ENCODE assay signal across 23 mouse cellular contexts in the genomic region with DNA sequence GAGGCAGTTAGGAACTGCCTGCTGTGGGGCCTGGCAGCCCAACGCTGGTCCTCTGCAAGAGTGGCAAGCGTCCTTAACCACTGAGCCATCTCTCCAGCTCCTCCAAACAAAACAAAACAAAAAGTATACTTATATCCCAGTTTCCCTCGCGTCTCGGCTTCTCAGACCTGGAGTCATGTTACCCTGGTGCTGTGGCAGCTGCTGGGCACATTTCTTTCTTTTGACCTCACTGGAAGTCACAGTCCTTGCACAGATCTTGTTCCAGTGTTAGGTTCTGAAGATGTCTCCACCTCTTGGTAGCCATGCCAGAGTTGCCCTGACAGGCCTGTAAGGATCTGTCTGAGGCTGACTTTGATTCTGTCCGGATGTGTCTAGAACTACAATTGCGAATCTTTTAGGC. TPM values are rescaled to one million over a fixed set of nuclear protein-coding genes. Genes with fewer than 3 reads are reported as not detected.
A peak's percentile ranks its signal among the peaks of the same experiment; 100 is the strongest.
DNase-seq lines count a peak whose midpoint lies in the region; ATAC-seq and TF ChIP-seq lines count a peak whose summit lies in the region.
"Had no signal": no experiment of that assay in that cellular context is flagged by ENCODE, and none has a peak within 500 bp of the region (broad histone marks: within the 10 kb centered on the region; RNA-seq: fewer than 3 reads in every experiment).

No protein-coding gene starts in this region.

- H3K27ac ChIP-seq in gastrocnemius, adult 2 months = peak overlapping the region; percentile 90
- 0 out of 2 replicates have a peak overlapping the region, but pooled peaks have one; percentile 5 for H3K27ac ChIP-seq in limb, embryonic 10.5 days
- H3K27ac ChIP-seq in liver, embryonic 14.5 days = peak overlapping the region; percentile 6
- H3K27ac ChIP-seq: embryonic facial prominence, embryonic 13.5 days; forebrain, embryonic 10.5 days; hindbrain, embryonic 10.5 days; hindbrain, embryonic 15.5 days had no signal

- H3K27me3 ChIP-seq in limb, embryonic 10.5 days (ENCODE audit: low read depth, poor library complexity, severe bottlenecking) = peaks cover 5% of the 10 kb centered on the region; the same call in 1 of the 2 replicates
- no peaks in the 10 kb centered on the region for H3K27me3 ChIP-seq in liver, embryonic 14.5 days (ENCODE audit: control insufficient read depth, insufficient read depth, low read length)
- H3K27me3 ChIP-seq in myocyte (ENCODE audit: control insufficient read depth, insufficient read depth, insufficient read length) = no peaks in the 10 kb centered on the region
- H3K27me3 ChIP-seq: embryonic facial prominence, embryonic 13.5 days; hindbrain, embryonic 15.5 days had no signal

- no peak overlapping the region for H3K4me3 ChIP-seq in gastrocnemius, adult 2 months
- no peak overlapping the region for H3K4me3 ChIP-seq in limb, embryonic 10.5 days
- peak overlapping the region; percentile 51 to 77 for H3K4me3 ChIP-seq in liver, embryonic 14.5 days (ENCODE audit: insufficient read depth in 1 of 2, low read depth in 2 of 2, low read length in 2 of 2)
- H3K4me3 ChIP-seq in myocyte = no peak overlapping the region
- H3K4me3 ChIP-seq in lung, adult 2 months (replicated peaks; ENCODE audit: extremely low read depth, low read depth, low read length) = no peak overlapping the region
- H3K4me3 ChIP-seq: embryonic facial prominence, embryonic 13.5 days; forebrain, embryonic 10.5 days; heart, embryonic 12.5 days; hindbrain, embryonic 10.5 days; hindbrain, embryonic 15.5 days had no signal

- no peak for ATAC-seq in liver, embryonic 14.5 days (ENCODE audit: insufficient read depth)
- ATAC-seq: forebrain, embryonic 14.5 days had no signal

- H3K36me3 ChIP-seq in limb, embryonic 10.5 days = no peaks in the 10 kb centered on the region
- H3K36me3 ChIP-seq in liver, embryonic 14.5 days (replicated peaks; ENCODE audit: control insufficient read depth, insufficient read depth, low read depth) = peaks cover 72% of the 10 kb centered on the region
- H3K36me3 ChIP-seq in myocyte (ENCODE audit: control insufficient read depth, insufficient read depth) = no peaks in the 10 kb centered on the region
- H3K36me3 ChIP-seq: embryonic facial prominence, embryonic 13.5 days; forebrain, embryonic 10.5 days; heart, embryonic 12.5 days; hindbrain, embryonic 10.5 days; hindbrain, embryonic 15.5 days had no signal

- no peaks in the 10 kb centered on the region for H3K79me2 ChIP-seq in myocyte (ENCODE audit: control insufficient read depth, insufficient read depth)

- WGBS in limb, embryonic 10.5 days = 76% methylated on average over 7 of the region's 7 CpGs
- WGBS in liver, embryonic 14.5 days (ENCODE audit: insufficient replicate concordance) = 86% methylated on average over 7 of the region's 7 CpGs
- 77% methylated on average over 7 of the region's 7 CpGs for WGBS in lung, adult 2 months

- no peak overlapping the region for H3ac ChIP-seq in myocyte (ENCODE audit: control insufficient read depth, insufficient read length)

- intact Hi-C loops in gastrocnemius, adult 2 months (cut with DNase I) = no loop called here

- no peak for TF ChIP-seq CTCF in gastrocnemius, adult 2 months (IDR thresholded peaks at IDR 0.05)
- no peak for TF ChIP-seq CTCF in liver, embryonic 14.5 days (IDR thresholded peaks at IDR 0.05; ENCODE audit: low read depth)
- TF ChIP-seq CTCF in lung, adult 2 months (IDR thresholded peaks at IDR 0.05; ENCODE audit: insufficient read depth, low read length) = no peak

- H3K9ac ChIP-seq in liver, embryonic 14.5 days (replicated peaks) = peak overlapping the region; percentile 51
- H3K9ac ChIP-seq: embryonic facial prominence, embryonic 13.5 days; heart, embryonic 12.5 days; hindbrain, embryonic 15.5 days had no signal

- TF ChIP-seq POLR2A in myocyte (IDR thresholded peaks at IDR 0.05; ENCODE audit: insufficient read length, low read depth) = no peak
- TF ChIP-seq POLR2A in lung, adult 2 months (IDR thresholded peaks at IDR 0.05; ENCODE audit: borderline replicate concordance, extremely low read depth, low read depth, low read length) = no peak

- no peak for TF ChIP-seq EP300 in liver, embryonic 14.5 days (IDR thresholded peaks at IDR 0.05; ENCODE audit: low read depth)

- H3K9me3 ChIP-seq in limb, embryonic 10.5 days (replicated peaks) = no peaks in the 10 kb centered on the region
- no peaks in the 10 kb centered on the region for H3K9me3 ChIP-seq in liver, embryonic 14.5 days (ENCODE audit: control insufficient read depth, low read length)
- H3K9me3 ChIP-seq: forebrain, embryonic 10.5 days; heart, embryonic 12.5 days; hindbrain, embryonic 10.5 days; hindbrain, embryonic 15.5 days had no signal

- no peak for DNase-seq in gastrocnemius, adult 2 months
- DNase-seq in gastrocnemius, postnatal 10 days = no peak
- no peak for DNase-seq in limb, embryonic 10.5 days (ENCODE audit: low spot score)
- no peak for DNase-seq in liver, embryonic 14.5 days (ENCODE audit: low read depth in 3 of 3, low spot score in 3 of 3)
- DNase-seq in lung, adult 2 months = no peak
- DNase-seq in kidney, adult 9 months = no peak
- DNase-seq: adrenal gland, adult 2 months; adrenal gland, postnatal 25 days; cerebellum, adult 18-20 months; cerebellum, adult 9-11 months; cerebellum, postnatal 36 days; gastrocnemius, postnatal 25 days had no signal

- H3K4me1 ChIP-seq in limb, embryonic 10.5 days = peaks cover 33% of the 10 kb centered on the region
- peaks cover 36% of the 10 kb centered on the region in 2 experiments for H3K4me1 ChIP-seq in liver, embryonic 14.5 days (replicated peaks; ENCODE audit: control insufficient read depth in 2 of 2, insufficient read depth in 2 of 2, low read length in 1 of 2)
- no peaks in the 10 kb centered on the region for H3K4me1 ChIP-seq in lung, adult 2 months (ENCODE audit: control insufficient read depth, insufficient read depth, low read length)
- H3K4me1 ChIP-seq: hindbrain, embryonic 15.5 days had no signal

- peak overlapping the region; percentile 87 for H3K4me2 ChIP-seq in liver, embryonic 14.5 days (ENCODE audit: low read depth)
- peak overlapping the region; percentile 41 for H3K4me2 ChIP-seq in myocyte (ENCODE audit: low read depth)
- H3K4me2 ChIP-seq: embryonic facial prominence, embryonic 13.5 days; heart, embryonic 12.5 days; hindbrain, embryonic 15.5 days had no signal

TF ChIP-seq in myocyte, 11 proteins besides CTCF, POLR2A, EP300 and RAD21 (continues in another document):
- TF ChIP-seq SRF (IDR thresholded peaks at IDR 0.05; ENCODE audit: control insufficient read depth, insufficient read length, low read depth) = no peak
- no peak for TF ChIP-seq POLR2AphosphoS2 (IDR thresholded peaks at IDR 0.05; ENCODE audit: insufficient read length, low read depth)
- no peak for TF ChIP-seq TCF12 (IDR thresholded peaks at IDR 0.05; ENCODE audit: insufficient read depth, poor library complexity, severe bottlenecking)
- TF ChIP-seq MAX (IDR thresholded peaks at IDR 0.05; ENCODE audit: low read depth) = no peak
- TF ChIP-seq MYOD1 (IDR thresholded peaks at IDR 0.05; ENCODE audit: control insufficient read depth in 1 of 3, insufficient read length in 2 of 3, low read depth in 2 of 3) = peak; percentile 5 to 80 (median 72)
- TF ChIP-seq MYOG (IDR thresholded peaks at IDR 0.05; ENCODE audit: control insufficient read depth in 1 of 3, insufficient read depth in 1 of 3, insufficient read length in 2 of 3, low read depth in 2 of 3) = peak in 2 of 3 experiments; percentile 67
- TF ChIP-seq USF1 (IDR thresholded peaks at IDR 0.05; ENCODE audit: low read depth) = no peak
- no peak for TF ChIP-seq CEBPB (IDR thresholded peaks at IDR 0.05; ENCODE audit: insufficient read depth, poor library complexity, severe bottlenecking)

RNA-seq across cellular contexts. Expression of a gene that starts 4.2 kb away (rescaled TPM):
- total RNA-seq in gastrocnemius, adult 2 months (2021) = not detected
- total RNA-seq in gastrocnemius, postnatal 10 days (2021) = not detected
- 1.6 and 2.3 TPM in 2 replicates for polyA plus RNA-seq in limb, embryonic 10.5 days (2016; fragmentation: Nextera tagmentation; extraction: Ambion mirVana)
- polyA plus RNA-seq in liver, embryonic 14.5 days (2012; rRNA removed) = 104 and 133 TPM in 2 replicates
- 67.1 and 78.0 TPM in 2 replicates for polyA plus RNA-seq in liver, embryonic 14.5 days (2014; fragmentation: Nextera tagmentation; extraction: Ambion mirVana)
- polyA plus RNA-seq in myocyte (2012; fragmentation: generic; extraction: Trizol) = not detected
- polyA plus RNA-seq in lung, adult 2 months (2012; rRNA removed) = 0.18 and 0.33 TPM in 2 replicates
- total RNA-seq: adrenal gland, adult 2 months; adrenal gland, postnatal 25 days; ES-E14; gastrocnemius, postnatal 25 days; granulocyte monocyte progenitor cell, adult 5-6 weeks; heart, adult 8-10 months; heart, postnatal 25 days had no signal
- polyA plus RNA-seq: adrenal gland, adult 2 months; embryonic facial prominence, embryonic 13.5 days; forebrain, embryonic 14.5 days; hindbrain, embryonic 15.5 days had no signal

RNA-seq across cellular contexts. Expression of a gene that starts 7.8 kb away (rescaled TPM):
- total RNA-seq in gastrocnemius, adult 2 months (2021) = 1 to 10 TPM in 1 of 2 experiments, under 1 TPM in 1; 0.86 to 1.6 TPM
- 1 to 10 TPM; 1.2 to 3.3 TPM for total RNA-seq in gastrocnemius, postnatal 10 days (2021)
- 0.23 and 0.58 TPM in 2 replicates for polyA plus RNA-seq in limb, embryonic 10.5 days (2016; fragmentation: Nextera tagmentation; extraction: Ambion mirVana)
- 0.03 and 0.08 TPM in 2 replicates for polyA plus RNA-seq in liver, embryonic 14.5 days (2012; rRNA removed)
- 0.10 and 0.28 TPM in 2 replicates for polyA plus RNA-seq in liver, embryonic 14.5 days (2014; fragmentation: Nextera tagmentation; extraction: Ambion mirVana)
- polyA plus RNA-seq in myocyte (2012; fragmentation: generic; extraction: Trizol) = 0.35 TPM
- polyA plus RNA-seq in lung, adult 2 months (2012; rRNA removed) = 0.06 TPM in 1 of 2 replicates, not detected in the other

RNA-seq across cellular contexts. Expression of a gene that starts 7.8 kb away (rescaled TPM):
- total RNA-seq in gastrocnemius, adult 2 months (2021) = 100 to 1,000 TPM; 169 to 173 TPM
- total RNA-seq in gastrocnemius, postnatal 10 days (2021) = 10 to 100 TPM; 90.3 to 95.1 TPM
- 24.4 and 31.3 TPM in 2 replicates for polyA plus RNA-seq in limb, embryonic 10.5 days (2016; fragmentation: Nextera tagmentation; extraction: Ambion mirVana)
- 36.5 and 48.8 TPM in 2 replicates for polyA plus RNA-seq in liver, embryonic 14.5 days (2012; rRNA removed)
- 48.6 and 50.4 TPM in 2 replicates for polyA plus RNA-seq in liver, embryonic 14.5 days (2014; fragmentation: Nextera tagmentation; extraction: Ambion mirVana)
- 109 TPM for polyA plus RNA-seq in myocyte (2012; fragmentation: generic; extraction: Trizol)
- 180 and 191 TPM in 2 replicates for polyA plus RNA-seq in lung, adult 2 months (2012; rRNA removed)

RNA-seq across cellular contexts. Expression of a gene that starts 19.7 kb away (rescaled TPM):
- 1 to 10 TPM; 4.3 to 4.5 TPM for total RNA-seq in gastrocnemius, adult 2 months (2021)
- total RNA-seq in gastrocnemius, postnatal 10 days (2021) = 10 to 100 TPM; 17.2 to 20.9 TPM
- 25.1 and 28.2 TPM in 2 replicates for polyA plus RNA-seq in limb, embryonic 10.5 days (2016; fragmentation: Nextera tagmentation; extraction: Ambion mirVana)
- polyA plus RNA-seq in liver, embryonic 14.5 days (2012; rRNA removed) = 32.1 and 51.8 TPM in 2 replicates
- 40.5 and 44.1 TPM in 2 replicates for polyA plus RNA-seq in liver, embryonic 14.5 days (2014; fragmentation: Nextera tagmentation; extraction: Ambion mirVana)
- 51.9 TPM for polyA plus RNA-seq in myocyte (2012; fragmentation: generic; extraction: Trizol)
- polyA plus RNA-seq in lung, adult 2 months (2012; rRNA removed) = 55.7 and 56.0 TPM in 2 replicates

RNA-seq across cellular contexts. Expression of a gene that starts 19.8 kb away (rescaled TPM):
- total RNA-seq in gastrocnemius, adult 2 months (2021) = 1 to 10 TPM; 1.0 TPM
- 1 to 10 TPM; 1.2 to 1.7 TPM for total RNA-seq in gastrocnemius, postnatal 10 days (2021)
- polyA plus RNA-seq in limb, embryonic 10.5 days (2016; fragmentation: Nextera tagmentation; extraction: Ambion mirVana) = 1.4 and 1.5 TPM in 2 replicates
- polyA plus RNA-seq in liver, embryonic 14.5 days (2012; rRNA removed) = 28.1 and 29.8 TPM in 2 replicates
- polyA plus RNA-seq in liver, embryonic 14.5 days (2014; fragmentation: Nextera tagmentation; extraction: Ambion mirVana) = 9.9 and 13.1 TPM in 2 replicates
- polyA plus RNA-seq in myocyte (2012; fragmentation: generic; extraction: Trizol) = 0.19 TPM
- 12.0 and 12.8 TPM in 2 replicates for polyA plus RNA-seq in lung, adult 2 months (2012; rRNA removed)

Comparison
In these comparisons a context has a peak if more than half of its experiments do, and no peak if none do; other contexts are left out.
1. H3K27ac ChIP-seq: peak in every context shown above with its lines; median percentile 90 in gastrocnemius, adult 2 months; 6 in liver, embryonic 14.5 days; 5 in limb, embryonic 10.5 days.
2. H3K4me3 ChIP-seq: peak in liver, embryonic 14.5 days (2 of 2); none in gastrocnemius, adult 2 months (single experiment), limb, embryonic 10.5 days (single experiment), myocyte (single experiment) and lung, adult 2 months (single experiment).
3. RNA of a gene that starts 4.2 kb away (polyA plus RNA-seq): 67.1 to 133 TPM in liver, embryonic 14.5 days; 1.6 to 2.3 TPM in limb, embryonic 10.5 days, 0.18 to 0.33 TPM in lung, adult 2 months and not detected in myocyte (single experiment); every median in the first group is over 10 times any median in the second.